Mouse (Mus musculus): Measurements from ENCODE around the gene Dmrtb1.

DNA sequence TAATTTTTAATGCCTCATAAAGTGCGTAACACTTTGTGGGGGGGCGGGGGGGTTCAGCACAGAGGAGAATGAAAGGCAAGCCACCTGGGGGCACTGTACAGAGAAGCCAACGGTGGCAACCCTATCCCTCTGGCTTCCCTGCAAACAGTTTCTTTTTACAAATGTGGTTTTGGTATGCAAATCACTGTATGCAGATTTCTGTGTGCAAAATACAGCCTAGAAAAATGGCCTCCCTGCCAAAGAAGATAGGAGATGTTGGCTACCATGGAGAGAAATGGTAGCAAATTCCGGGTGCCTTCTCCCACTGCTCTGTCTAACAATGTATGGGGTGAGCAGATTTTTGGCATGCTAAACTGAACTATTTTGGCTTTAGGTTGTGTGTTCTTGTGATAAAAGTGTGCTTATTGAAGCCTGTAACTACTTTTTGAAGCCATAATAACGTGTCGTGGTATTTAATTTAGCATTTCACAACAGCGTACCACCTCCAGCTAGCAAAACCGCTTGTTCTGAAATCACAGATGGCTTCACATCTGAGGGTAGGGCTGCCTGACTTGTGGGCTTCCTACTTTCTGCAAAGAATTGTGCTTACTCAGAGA, 33.8 kb upstream of the Dmrtb1 start:
- TF ChIP-seq CTCF (IDR thresholded peaks at IDR 0.05; ENCODE audit: low read depth, low read length), result no peak
- no peak for TF ChIP-seq POLR2A (IDR thresholded peaks at IDR 0.05; ENCODE audit: extremely low read depth, insufficient read depth, low read length)

Measured in liver, adult 2 months (tissue).